Mouse (Mus musculus) common myeloid progenitor, adult 5-6 weeks (primary cell): ENCODE results near the gene Il4ra. TPM values are rescaled to one million over a fixed set of nuclear protein-coding genes. Genes with fewer than 3 reads are reported as not detected.

Experiments
- ATAC-seq: replicated peaks from 2 replicates; pipeline ENCODE4 v1.8.0; 2016; ENCODE audit warnings: low read depth, mild to moderate bottlenecking, moderate TSS enrichment, inconsistent platforms; ENCODE audit not compliant: poor library complexity, severe bottlenecking
- total RNA-seq: library from RNA; stranded (forward); fragments of 200-1000, 187-1606 nt; gene quantifications from 2 replicates; pipeline ENCODE4 v1.2.3, GENCODE M21; 2017

The Il4ra gene
- total RNA-seq = 21.2 and 23.0 TPM in 2 replicates

- ATAC-seq = peak; percentile 71
Observed at GRCm38 (mm10) chr7:125551766-125552709, at the start of gene Il4ra. Il4ra (plus strand) TSS chr7:125552120.

GRCm38 (mm10) chr7:125503374-125504092, 48.4 kb upstream of the Il4ra start:
- ATAC-seq = peak; percentile 92

GRCm38 (mm10) chr7:125504618-125505017, 47.3 kb upstream of the Il4ra start:
- no peak for ATAC-seq

GRCm38 (mm10) chr7:125505568-125505967, 46.4 kb upstream of the Il4ra start:
- ATAC-seq = no peak

- no peak for ATAC-seq
Observed at GRCm38 (mm10) chr7:125507279-125507678, 44.6 kb upstream of the Il4ra start.

GRCm38 (mm10) chr7:125511432-125511831, 40.5 kb upstream of the Il4ra start:
- ATAC-seq = peak; percentile 73

GRCm38 (mm10) chr7:125511852-125512251, 40.1 kb upstream of the Il4ra start:
- peak; percentile 79 for ATAC-seq

- no peak for ATAC-seq
Observed at GRCm38 (mm10) chr7:125515081-125515853, 36.7 kb upstream of the Il4ra start.

- peak; percentile 52; the same call in 1 of the 2 replicates for ATAC-seq
Observed at GRCm38 (mm10) chr7:125516723-125517122, 35.2 kb upstream of the Il4ra start.

GRCm38 (mm10) chr7:125517470-125517869, 34.5 kb upstream of the Il4ra start:
- no peak for ATAC-seq

- no peak for ATAC-seq
Observed at GRCm38 (mm10) chr7:125519715-125520114, 32.2 kb upstream of the Il4ra start.

GRCm38 (mm10) chr7:125523051-125523450, 28.9 kb upstream of the Il4ra start:
- peak; percentile 78 for ATAC-seq

- ATAC-seq = no peak
Observed at GRCm38 (mm10) chr7:125527186-125527585, 24.7 kb upstream of the Il4ra start.

GRCm38 (mm10) chr7:125527901-125528580, 23.9 kb upstream of the Il4ra start:
- ATAC-seq = no peak

GRCm38 (mm10) chr7:125539351-125539750, 12.6 kb upstream of the Il4ra start:
- ATAC-seq = peak; percentile 31

GRCm38 (mm10) chr7:125541026-125541425, 10.9 kb upstream of the Il4ra start:
- no peak for ATAC-seq

- ATAC-seq = peak; percentile 49
Observed at GRCm38 (mm10) chr7:125541821-125542220, 10.1 kb upstream of the Il4ra start.

GRCm38 (mm10) chr7:125542335-125543050, 9.4 kb upstream of the Il4ra start:
- peak; percentile 51 for ATAC-seq

GRCm38 (mm10) chr7:125543497-125543896, 8.4 kb upstream of the Il4ra start:
- ATAC-seq = no peak
